Comparison of ENCODE assay signal across 12 mouse cellular contexts in the genomic region with DNA sequence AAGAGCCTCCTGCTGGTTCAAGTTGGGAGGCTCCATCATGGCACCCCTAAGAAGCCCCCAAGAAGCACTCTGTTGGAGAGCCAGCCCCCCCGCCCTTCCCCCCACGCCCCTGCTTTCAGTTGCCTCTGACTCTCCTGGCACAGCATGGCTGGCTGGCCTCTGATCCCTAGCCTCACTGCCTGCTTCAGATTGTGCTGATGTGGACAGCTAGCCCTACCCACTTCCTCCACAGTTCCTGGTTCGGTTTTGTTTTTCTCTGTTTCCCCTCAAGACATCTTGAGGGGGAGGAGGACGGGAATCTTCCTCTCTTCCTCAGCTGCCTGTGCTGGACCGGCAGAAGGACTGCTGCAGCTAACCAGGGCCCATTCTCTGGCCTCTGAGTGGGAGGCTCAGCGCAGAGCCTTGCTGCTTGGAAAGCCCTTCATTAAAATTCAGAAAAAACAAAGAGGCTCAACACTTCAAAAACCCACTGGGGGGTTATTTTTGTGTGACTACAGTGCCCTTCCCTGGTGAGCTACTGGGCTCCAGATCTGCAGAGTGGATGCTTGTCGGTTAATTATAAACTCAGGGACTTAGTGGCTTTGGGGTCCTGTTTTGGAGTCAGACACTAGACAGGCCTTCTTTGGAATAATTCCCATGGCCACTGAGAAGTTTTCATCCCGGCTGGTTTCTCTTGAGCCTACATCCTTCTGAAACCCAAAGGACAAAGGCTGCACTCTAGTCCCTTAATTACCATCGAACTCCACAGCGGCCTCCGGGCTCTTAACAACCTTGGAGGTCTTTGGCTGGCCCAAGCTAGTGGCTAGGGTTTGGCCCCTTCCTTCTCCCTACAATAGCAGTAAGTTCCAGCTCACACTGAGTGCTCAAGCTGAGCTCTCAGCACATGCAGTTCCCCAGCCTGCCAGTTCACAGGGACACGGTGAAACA.
DNase-seq lines count a peak whose midpoint lies in the region; ATAC-seq lines count a peak whose summit lies in the region.
"Had no signal": no experiment of that assay in that cellular context is flagged by ENCODE, and none has a peak within 500 bp of the region (broad histone marks: within the 10 kb centered on the region; RNA-seq: fewer than 3 reads in every experiment).

No protein-coding gene starts in this region.

- no peak for DNase-seq in heart, embryonic 10.5 days (ENCODE audit: low spot score)
- DNase-seq in heart, postnatal 36 days: no peak
- DNase-seq in right cerebral cortex, postnatal 10 days (ENCODE audit: low spot score in 2 of 2): peak; percentile 48 to 53
- DNase-seq in right cerebral cortex, postnatal 14 days: no peak
- DNase-seq in testis, postnatal 14 days (ENCODE audit: low spot score): peak; percentile 40
- no peak for DNase-seq in ovary, postnatal 14 days (ENCODE audit: low spot score)
- DNase-seq in spleen, adult 12 weeks (ENCODE audit: low spot score): no peak

- intact Hi-C loops in heart, postnatal 36 days (cut with DNase I): no loop called here

- H3K9me3 ChIP-seq in heart, embryonic 10.5 days: no peaks in the 10 kb centered on the region
- H3K9me3 ChIP-seq in hindbrain, embryonic 16.5 days (ENCODE audit: control insufficient read depth, low read length): no peaks in the 10 kb centered on the region
- H3K9me3 ChIP-seq: stomach, embryonic 15.5 days had no signal

- 39% methylated on average over 12 of the region's 12 CpGs for WGBS in heart, embryonic 10.5 days
- WGBS in hindbrain, embryonic 16.5 days: 9% methylated on average over 12 of the region's 12 CpGs

- 0 out of 2 replicates have a peak, but pooled peaks cover 4% of the 10 kb centered on the region for H3K27me3 ChIP-seq in heart, embryonic 10.5 days (ENCODE audit: insufficient read depth, poor library complexity, severe bottlenecking)
- H3K27me3 ChIP-seq in hindbrain, embryonic 16.5 days (replicated peaks; ENCODE audit: control insufficient read depth, insufficient read depth, low read length): no peaks in the 10 kb centered on the region
- H3K27me3 ChIP-seq: stomach, embryonic 15.5 days had no signal

- H3K4me3 ChIP-seq in heart, embryonic 10.5 days: no peak overlapping the region
- no peak overlapping the region for H3K4me3 ChIP-seq in hindbrain, embryonic 16.5 days (ENCODE audit: low read length)
- H3K4me3 ChIP-seq: neural tube, embryonic 12.5 days; stomach, embryonic 15.5 days had no signal

- peak; percentile 25 for ATAC-seq in hindbrain, embryonic 16.5 days
- ATAC-seq: inflammation-experienced regulatory T-cells, adult 6 months had no signal

- peak overlapping the region; percentile 29; the same call in 1 of the 2 replicates for H3K9ac ChIP-seq in hindbrain, embryonic 16.5 days (ENCODE audit: low read depth, low read length)
- H3K9ac ChIP-seq: liver, embryonic 14.5 days; neural tube, embryonic 12.5 days; stomach, embryonic 15.5 days had no signal

- no peak overlapping the region for H3K4me2 ChIP-seq in hindbrain, embryonic 16.5 days (ENCODE audit: low read length)
- H3K4me2 ChIP-seq: neural tube, embryonic 12.5 days; stomach, embryonic 15.5 days had no signal

- H3K4me1 ChIP-seq in heart, embryonic 10.5 days: peaks cover 53% of the 10 kb centered on the region
- H3K4me1 ChIP-seq in hindbrain, embryonic 16.5 days (ENCODE audit: control insufficient read depth, insufficient read depth, low read depth, low read length): peaks cover 17% of the 10 kb centered on the region

- peak overlapping the region; percentile 63 for H3K27ac ChIP-seq in heart, embryonic 10.5 days
- peak overlapping the region; percentile 16 for H3K27ac ChIP-seq in hindbrain, embryonic 16.5 days (ENCODE audit: low read depth, low read length)
- H3K27ac ChIP-seq: liver, embryonic 14.5 days; neural tube, embryonic 12.5 days; stomach, embryonic 15.5 days had no signal

- peaks cover 17% of the 10 kb centered on the region for H3K36me3 ChIP-seq in heart, embryonic 10.5 days
- no peaks in the 10 kb centered on the region for H3K36me3 ChIP-seq in hindbrain, embryonic 16.5 days (ENCODE audit: control insufficient read depth, insufficient read depth, low read length)
- H3K36me3 ChIP-seq: stomach, embryonic 15.5 days had no signal

Comparison
In these comparisons a context has a peak if more than half of its experiments do, and no peak if none do; other contexts are left out.
1. DNase-seq: peak in right cerebral cortex, postnatal 10 days (2 of 2) and testis, postnatal 14 days (single experiment); none in heart, embryonic 10.5 days (single experiment), heart, postnatal 36 days (0 of 2), right cerebral cortex, postnatal 14 days (single experiment), ovary, postnatal 14 days (single experiment) and spleen, adult 12 weeks (single experiment).